Mouse (Mus musculus): ENCODE measurements at regions not wholly inside any gene's neighbourhood (a gene's known extent, or its start where the extent isn't known, plus 50 kb on each side); places are given as distances from the start of the nearest gene placed in this dataset.

DNA sequence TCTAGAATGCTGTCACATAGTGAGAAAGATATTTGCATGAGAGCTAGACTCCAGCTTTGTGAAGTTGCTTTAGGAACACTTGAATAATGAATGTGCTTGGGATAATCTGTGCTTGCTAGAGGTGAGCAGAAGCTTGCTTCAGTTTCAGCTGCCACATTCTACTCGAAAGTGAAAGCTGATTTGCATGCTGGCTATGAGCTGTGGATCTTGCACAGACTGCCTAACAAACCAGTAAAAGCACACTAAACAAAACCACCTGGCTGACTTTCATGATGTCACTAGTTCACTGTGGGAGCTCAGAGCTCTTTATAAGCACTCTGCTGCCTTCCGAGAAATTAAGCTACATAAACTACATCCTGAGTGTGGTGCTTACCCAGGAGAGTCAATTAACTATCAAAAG, 171.5 kb upstream of the Ctso start:
- TF ChIP-seq CTCF (IDR thresholded peaks at IDR 0.05; ENCODE audit: borderline replicate concordance, control insufficient read depth, extremely low read depth, insufficient read depth, low read length, poor library complexity) = no peak
- no peak for TF ChIP-seq POLR2A (IDR thresholded peaks at IDR 0.05; ENCODE audit: control insufficient read depth, extremely low read depth, insufficient read depth, low read length, poor library complexity)

All from thymus, adult 2 months (tissue).